Mouse (Mus musculus) lung, adult 2 months (tissue): ENCODE data around the gene Srrm3. TPM values are rescaled to one million over a fixed set of nuclear protein-coding genes. Genes with fewer than 3 reads are reported as not detected.

Experiments
- DNase-seq: peaks from one replicate; pipeline ENCODE4 v3.0.0; 2022
- H3K4me1 ChIP-seq: fragments of 200-500 bp; 2 replicates; pipeline ENCODE4 v1.6.1; 2011; ENCODE audit warnings: low read length; ENCODE audit not compliant: control insufficient read depth, insufficient read depth
- H3K4me3 ChIP-seq: fragments of 200-500 bp; replicated peaks from 2 replicates; pipeline ENCODE3; 2011; ENCODE audit warnings: low read depth, mild to moderate bottlenecking, control low read depth, low read length; ENCODE audit errors: extremely low read depth
- CTCF ChIP-seq: fragments of 200-500 bp; IDR thresholded peaks from 2 replicates; pipeline ENCODE4 v1.5.1; 2011; ENCODE audit warnings: mild to moderate bottlenecking, low read length, control low read depth; ENCODE audit not compliant: insufficient read depth
- POLR2A ChIP-seq: fragments of 200-500 bp; IDR thresholded peaks from 2 replicates; pipeline ENCODE4 v1.6.1; 2011; ENCODE audit warnings: low read depth, mild to moderate bottlenecking, control low read depth, low read length, borderline replicate concordance; ENCODE audit errors: extremely low read depth
- WGBS: fragments of 180-500 bp; shearing (Covaris S2); methylation state at CpG from one replicate; pipeline ENCODE4 v1.1.7; 2018; 5-methylcytosine and 5-hydroxymethylcytosine counted together
- polyA plus RNA-seq: library from polyadenylated mRNA; depleted of rRNA; stranded (reverse); fragments of >200 nt; gene quantifications from 2 replicates; pipeline ENCODE4 v1.2.3, GENCODE M21; 2012; rRNA removed

Srrm3 gene
- 0.06 and 0.14 TPM in 2 replicates for polyA plus RNA-seq

DNA sequence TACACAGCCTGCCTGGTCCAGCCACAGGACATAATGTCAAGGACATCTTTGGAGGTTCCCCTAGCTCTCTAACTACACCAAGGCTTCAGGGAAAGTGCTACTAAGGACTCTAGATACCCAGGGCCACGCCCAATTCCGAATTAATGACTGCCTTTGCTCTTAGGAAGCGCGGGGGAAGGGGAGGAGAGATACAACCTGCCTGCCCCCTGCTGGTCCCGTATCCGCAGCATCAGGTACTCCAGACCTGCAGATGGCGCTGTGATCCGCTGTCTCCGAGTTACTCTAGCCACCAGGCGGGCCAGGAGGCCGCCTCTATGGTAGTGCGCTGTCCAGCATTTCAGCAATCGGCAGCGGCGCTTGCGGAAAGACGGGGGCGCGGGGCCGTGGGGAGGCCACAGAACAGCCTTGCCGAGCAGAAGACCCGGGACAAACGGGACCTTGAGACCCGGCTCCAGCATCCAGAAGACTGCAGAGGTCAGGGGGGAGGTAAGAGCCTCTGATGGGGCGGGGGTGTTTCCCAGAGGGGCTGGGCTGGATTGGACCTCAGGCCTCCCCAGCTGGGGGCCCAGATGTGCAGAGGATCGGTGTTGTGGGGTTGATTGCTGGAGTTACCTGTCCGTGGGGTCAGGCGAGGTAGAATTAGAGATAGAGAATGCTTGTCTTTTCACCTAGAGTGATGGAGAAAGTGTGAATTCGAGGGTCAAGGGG is at the start of gene Srrm3:
Srrm3 (plus strand) TSS at position 336 of the 708 bp plus-strand sequence.
- DNase-seq, result peak; percentile 90
- Histone ChIP-seq H3K4me1 (no peaks in the 10 kb centered on the region), H3K4me3 (no peak within 1 kb of the TSS)
- TF ChIP-seq CTCF (peak; percentile 99), POLR2A (no peak)
- 5% methylated on average over 29 of the region's 29 CpGs for WGBS

GRCm38 (mm10) chr5:135761881-135762280 is 44.8 kb upstream of the Srrm3 start:
- Histone ChIP-seq H3K4me3 (no peak overlapping the region), H3K4me1 (no peaks in the 10 kb centered on the region)
- TF ChIP-seq POLR2A (no peak), CTCF (no peak)
- 63% methylated on average over 3 of the region's 3 CpGs for WGBS
- DNase-seq, result no peak

- TF ChIP-seq CTCF (peak; percentile 98), POLR2A (no peak)
- no peak overlapping the region for H3K4me3 ChIP-seq
- 2% methylated on average over 7 of the region's 7 CpGs for WGBS
- DNase-seq, result peak; percentile 64
- no peaks in the 10 kb centered on the region for H3K4me1 ChIP-seq
Observed at GRCm38 (mm10) chr5:135763526-135763925, 43.2 kb upstream of the Srrm3 start.

DNA sequence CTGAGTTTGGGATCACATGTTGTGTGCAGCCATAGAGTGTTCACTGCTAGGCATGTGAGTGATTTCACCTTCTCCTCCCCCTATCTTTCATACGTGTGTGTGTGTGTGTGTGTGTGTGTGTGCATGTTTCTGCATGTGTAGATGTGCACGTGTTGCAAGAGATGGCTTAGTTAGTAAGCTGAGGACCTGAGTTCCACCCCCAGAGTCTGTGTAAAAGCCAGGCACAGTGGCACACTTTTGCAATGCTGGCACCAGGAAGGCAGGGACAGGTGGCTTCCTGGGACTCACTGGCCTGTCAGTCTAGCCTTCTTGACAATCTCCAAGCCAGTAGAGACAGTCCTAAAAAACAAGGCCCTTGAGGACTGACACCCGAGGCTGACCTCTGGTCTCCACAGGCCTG is 41.7 kb upstream of the Srrm3 start:
- WGBS, result 58% methylated on average over 3 of the region's 3 CpGs
- Histone ChIP-seq H3K4me3 (no peak overlapping the region), H3K4me1 (no peaks in the 10 kb centered on the region)
- no peak for TF ChIP-seq POLR2A
- TF ChIP-seq CTCF, result no peak
- no peak for DNase-seq

DNA sequence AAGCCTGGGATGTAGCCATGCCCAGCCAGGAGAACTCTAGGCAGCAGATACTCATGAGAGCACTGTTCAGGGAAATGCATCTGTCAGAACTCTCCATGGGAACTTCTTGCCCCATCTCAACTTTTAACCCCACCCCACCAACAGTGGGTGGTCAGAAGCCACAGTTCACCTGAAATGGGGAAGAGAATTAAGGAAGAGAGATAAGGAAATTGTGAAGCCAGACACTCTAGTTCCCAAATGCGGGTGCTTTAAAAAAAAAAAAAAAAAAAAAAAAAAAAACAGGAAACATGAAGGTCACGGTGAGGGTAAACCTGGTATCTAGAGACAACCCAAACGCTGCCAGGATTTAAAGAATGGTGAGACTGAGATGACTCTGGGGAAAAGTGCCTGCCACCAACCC is 34.2 kb upstream of the Srrm3 start:
- WGBS, result 11% methylated on average over 3 of the region's 3 CpGs
- DNase-seq, result no peak
- Histone ChIP-seq H3K4me1 (no peaks in the 10 kb centered on the region), H3K4me3 (no peak overlapping the region)
- no peak for TF ChIP-seq CTCF
- TF ChIP-seq POLR2A, result no peak

DNA sequence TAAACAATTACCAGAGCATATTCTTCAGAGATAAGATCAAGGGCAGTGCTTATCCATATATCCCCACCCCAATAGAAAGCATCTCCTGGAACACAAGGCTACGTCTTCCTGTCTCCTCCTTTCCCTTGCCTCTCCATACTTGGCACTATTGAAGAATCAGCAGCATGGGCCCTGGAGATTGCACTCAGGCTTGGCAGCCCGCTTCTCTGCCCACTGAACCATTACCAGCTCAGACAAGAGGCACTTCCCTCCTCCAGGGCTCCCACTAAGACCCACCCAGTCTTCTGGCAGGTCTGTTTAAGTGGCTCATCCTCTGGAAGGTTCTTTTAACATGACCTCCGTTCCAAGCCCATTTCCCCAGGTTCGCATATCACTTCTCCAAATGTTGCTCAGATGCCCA is 30.1 kb upstream of the Srrm3 start:
- no peak overlapping the region for H3K4me3 ChIP-seq
- TF ChIP-seq POLR2A (no peak), CTCF (no peak)
- H3K4me1 ChIP-seq, result peaks cover 6% of the 10 kb centered on the region
- WGBS, result 63% methylated on average over 4 of the region's 4 CpGs
- no peak for DNase-seq

- peaks cover 6% of the 10 kb centered on the region for H3K4me1 ChIP-seq
- WGBS, result under 1% methylated on average over 45 of the region's 45 CpGs
- peak; percentile 52; the same call in 1 of the 2 replicates for TF ChIP-seq POLR2A
- TF ChIP-seq CTCF, result no peak
- H3K4me3 ChIP-seq, result peak within 1 kb of the TSS; percentile 98
- DNase-seq, result no peak
Observed at GRCm38 (mm10) chr5:135777796-135778470, 28.8 kb upstream of the Srrm3 start, which contains the start of gene Styxl1. Styxl1 (minus strand) TSS chr5:135778385.

DNA sequence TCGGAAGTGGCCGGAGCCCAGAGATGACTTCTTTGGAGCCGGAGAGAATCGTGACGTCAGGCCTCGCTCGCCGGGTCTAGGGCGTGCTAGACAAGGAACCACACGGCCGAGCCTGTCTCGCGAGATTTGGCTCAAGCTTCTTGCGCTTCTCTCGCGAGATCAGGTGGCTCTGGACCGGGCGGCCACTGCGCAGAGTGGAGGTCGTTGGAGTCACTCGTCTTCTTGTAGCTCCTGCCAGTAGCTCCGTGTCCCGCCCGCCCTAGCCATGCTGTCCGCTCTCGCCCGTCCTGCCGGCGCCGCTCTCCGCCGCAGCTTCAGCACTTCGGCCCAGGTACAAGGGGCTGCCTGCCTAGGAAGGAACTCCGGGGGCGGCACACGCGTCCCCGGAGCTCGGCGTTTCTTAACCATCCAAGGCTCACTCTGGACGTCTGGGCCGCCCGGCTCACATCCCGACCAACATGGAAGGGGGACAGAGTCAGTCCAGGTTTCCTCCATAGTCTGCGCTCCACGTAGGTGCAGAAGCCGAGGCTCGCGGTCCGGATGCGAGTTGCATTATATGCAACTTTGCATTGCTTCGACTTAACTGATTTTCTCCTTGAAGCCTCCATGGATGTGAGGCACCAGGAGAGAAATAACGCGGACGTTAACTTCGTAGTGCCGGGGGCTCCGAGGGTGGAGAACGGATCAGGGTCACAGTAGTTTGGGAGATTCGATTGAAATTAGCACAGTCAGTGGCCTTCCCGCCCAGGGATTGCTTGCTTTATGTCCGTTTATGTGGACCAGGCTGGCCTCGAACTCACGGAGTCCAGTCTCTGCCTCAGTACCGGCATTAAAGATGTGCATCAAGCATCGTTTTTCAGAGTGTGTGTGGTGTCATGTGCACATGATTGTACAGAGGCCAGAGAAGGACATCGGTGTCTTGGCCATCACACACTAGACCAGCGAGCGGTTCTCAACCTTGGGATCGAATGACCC is 27.9 kb upstream of the Srrm3 start, which contains the start of gene Mdh2:
Mdh2 (plus strand) TSS at position 10 of the 975 bp plus-strand sequence.
- DNase-seq, result peak; percentile 98
- WGBS, result 2% methylated on average over 70 of the region's 70 CpGs
- peaks cover 6% of the 10 kb centered on the region for H3K4me1 ChIP-seq

DNA sequence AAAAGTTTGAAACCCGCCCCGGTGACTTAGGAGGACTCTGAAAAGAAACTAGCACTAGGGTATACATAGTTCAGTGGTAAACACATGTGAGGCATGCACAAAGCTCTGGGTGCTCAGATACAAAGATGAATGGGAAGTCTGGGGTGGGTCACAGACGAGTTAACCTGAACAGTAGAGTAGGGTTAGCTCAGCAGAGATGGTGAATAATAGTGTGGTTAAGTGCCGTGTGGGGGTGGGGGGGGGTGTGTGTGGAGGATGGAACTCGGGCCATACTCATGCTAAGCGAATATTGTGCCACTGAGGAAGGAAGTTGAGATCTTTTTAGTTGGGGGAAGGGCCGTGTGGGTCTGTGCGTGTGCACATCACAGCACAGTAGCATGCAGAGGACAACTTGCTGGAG is 26.4 kb upstream of the Srrm3 start:
- Histone ChIP-seq H3K4me3 (no peak overlapping the region), H3K4me1 (peaks cover 6% of the 10 kb centered on the region)
- DNase-seq, result no peak
- WGBS, result 49% methylated on average over 8 of the region's 8 CpGs
- TF ChIP-seq CTCF, result no peak
- TF ChIP-seq POLR2A, result no peak

More for the DNA sequence above, 27.9 kb upstream of the Srrm3 start, which contains the start of gene Mdh2:
- H3K4me3 ChIP-seq, result peak within 1 kb of the TSS; percentile 98
- no peak for TF ChIP-seq CTCF
- TF ChIP-seq POLR2A, result peak; percentile 99; the same call in 1 of the 2 replicates
